Mouse (Mus musculus): ENCODE measurements at regions not wholly inside any gene's neighbourhood (a gene's known extent, or its start where the extent isn't known, plus 50 kb on each side); places are given as distances from the start of the nearest gene placed in this dataset.

DNA sequence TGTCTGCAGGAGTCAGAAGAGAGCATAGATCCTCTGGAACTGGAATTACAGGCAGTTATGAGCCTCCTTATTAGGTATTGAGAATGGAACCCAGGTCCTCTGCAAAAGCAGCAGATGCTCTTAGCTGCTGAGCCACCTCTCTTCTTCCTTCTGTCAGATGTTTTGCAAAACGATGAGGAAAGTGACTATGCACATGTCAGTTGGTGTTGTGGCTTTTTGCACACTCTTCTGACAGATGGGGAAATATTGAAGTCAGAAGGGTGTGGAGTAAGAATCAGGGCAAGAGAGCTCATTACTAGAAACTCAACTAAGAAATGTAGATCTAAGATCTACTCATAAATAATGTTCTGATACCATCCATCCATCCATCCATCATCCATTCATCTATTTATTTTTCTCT is 102.4 kb downstream of the Cdca7 start:
- no peak overlapping the region for H3K27ac ChIP-seq (replicated peaks)
- WGBS = 73% methylated on average over 1 of the region's 1 CpGs
- H3K4me3 ChIP-seq = no peak overlapping the region
- ATAC-seq (ENCODE audit: low FRiP score, low read depth) = no peak
- no peaks in the 10 kb centered on the region for H3K27me3 ChIP-seq
- no peaks in the 10 kb centered on the region for H3K4me1 ChIP-seq (replicated peaks)
- H3K36me3 ChIP-seq = no peaks in the 10 kb centered on the region
- no peak overlapping the region for H3K4me2 ChIP-seq
- H3K9ac ChIP-seq = no peak overlapping the region
- no peaks in the 10 kb centered on the region for H3K9me3 ChIP-seq

DNA sequence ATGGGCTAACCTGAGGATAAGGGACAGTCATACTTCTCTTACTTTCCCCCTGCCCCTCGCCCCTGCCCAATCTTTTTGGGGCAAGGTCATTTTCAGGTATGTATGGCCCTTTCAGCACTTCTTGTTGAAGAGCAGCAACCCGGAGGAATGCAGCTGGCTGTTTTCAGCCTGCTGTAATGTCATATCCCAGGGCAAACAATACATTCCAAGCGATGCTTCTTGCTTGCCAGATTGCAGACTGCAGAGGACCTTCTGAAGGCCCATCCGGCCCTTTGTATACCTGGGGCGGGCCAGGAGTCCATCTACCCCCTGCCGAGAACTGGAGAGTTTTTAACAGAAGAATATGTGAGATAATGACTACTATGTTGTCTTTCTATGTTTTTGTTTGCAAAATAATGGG is 105.2 kb downstream of the Cdca7 start:
- Histone ChIP-seq H3K27me3 (no peaks in the 10 kb centered on the region), H3K4me2 (no peak overlapping the region), H3K36me3 (no peaks in the 10 kb centered on the region), H3K27ac (replicated peaks) (no peak overlapping the region), H3K4me1 (replicated peaks) (no peaks in the 10 kb centered on the region), H3K9me3 (no peaks in the 10 kb centered on the region), H3K4me3 (no peak overlapping the region), H3K9ac (no peak overlapping the region)
- no peak for ATAC-seq (ENCODE audit: low FRiP score, low read depth)
- WGBS = 87% methylated on average over 6 of the region's 6 CpGs

- Histone ChIP-seq H3K4me1 (replicated peaks) (no peaks in the 10 kb centered on the region; the same call in 1 of the 2 replicates), H3K27me3 (peaks cover 11% of the 10 kb centered on the region; the same call in 1 of the 2 replicates), H3K27ac (replicated peaks) (no peak overlapping the region), H3K4me3 (no peak overlapping the region), H3K4me2 (no peak overlapping the region), H3K9ac (no peak overlapping the region), H3K9me3 (no peaks in the 10 kb centered on the region), H3K36me3 (no peaks in the 10 kb centered on the region)
- 85% methylated on average over 7 of the region's 7 CpGs for WGBS
- no peak for ATAC-seq (ENCODE audit: low FRiP score, low read depth)
These were observed 112.9 kb downstream of the Cdca7 start for GRCm38 (mm10) chr2:72588814-72589213.

DNA sequence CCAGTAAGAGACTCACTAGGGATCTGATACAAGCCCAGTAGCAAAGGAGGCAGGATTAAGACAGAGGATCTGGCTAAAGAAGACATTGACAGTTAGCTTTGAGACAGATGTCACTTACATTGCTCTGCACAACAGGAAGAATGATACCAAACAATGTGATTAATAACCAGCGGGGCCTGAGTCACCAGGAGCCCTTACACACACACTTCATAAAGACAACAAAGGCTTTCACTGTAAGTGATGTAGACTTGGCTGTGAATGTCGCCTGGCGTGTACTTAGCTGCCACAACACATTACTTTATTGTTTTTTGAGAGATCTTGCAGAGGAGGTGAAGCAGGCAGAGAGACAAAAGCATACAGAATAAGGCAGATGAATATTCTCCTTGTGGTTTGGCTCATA is 116.1 kb downstream of the Cdca7 start:
- Histone ChIP-seq H3K9me3 (no peaks in the 10 kb centered on the region), H3K9ac (no peak overlapping the region), H3K4me2 (no peak overlapping the region), H3K27ac (replicated peaks) (no peak overlapping the region), H3K4me3 (no peak overlapping the region), H3K4me1 (replicated peaks) (peaks cover 3% of the 10 kb centered on the region; the same call in 1 of the 2 replicates), H3K27me3 (peaks cover 6% of the 10 kb centered on the region; the same call in 1 of the 2 replicates), H3K36me3 (no peaks in the 10 kb centered on the region)
- 36% methylated on average over 3 of the region's 3 CpGs for WGBS
- no peak for ATAC-seq (ENCODE audit: low FRiP score, low read depth)

DNA sequence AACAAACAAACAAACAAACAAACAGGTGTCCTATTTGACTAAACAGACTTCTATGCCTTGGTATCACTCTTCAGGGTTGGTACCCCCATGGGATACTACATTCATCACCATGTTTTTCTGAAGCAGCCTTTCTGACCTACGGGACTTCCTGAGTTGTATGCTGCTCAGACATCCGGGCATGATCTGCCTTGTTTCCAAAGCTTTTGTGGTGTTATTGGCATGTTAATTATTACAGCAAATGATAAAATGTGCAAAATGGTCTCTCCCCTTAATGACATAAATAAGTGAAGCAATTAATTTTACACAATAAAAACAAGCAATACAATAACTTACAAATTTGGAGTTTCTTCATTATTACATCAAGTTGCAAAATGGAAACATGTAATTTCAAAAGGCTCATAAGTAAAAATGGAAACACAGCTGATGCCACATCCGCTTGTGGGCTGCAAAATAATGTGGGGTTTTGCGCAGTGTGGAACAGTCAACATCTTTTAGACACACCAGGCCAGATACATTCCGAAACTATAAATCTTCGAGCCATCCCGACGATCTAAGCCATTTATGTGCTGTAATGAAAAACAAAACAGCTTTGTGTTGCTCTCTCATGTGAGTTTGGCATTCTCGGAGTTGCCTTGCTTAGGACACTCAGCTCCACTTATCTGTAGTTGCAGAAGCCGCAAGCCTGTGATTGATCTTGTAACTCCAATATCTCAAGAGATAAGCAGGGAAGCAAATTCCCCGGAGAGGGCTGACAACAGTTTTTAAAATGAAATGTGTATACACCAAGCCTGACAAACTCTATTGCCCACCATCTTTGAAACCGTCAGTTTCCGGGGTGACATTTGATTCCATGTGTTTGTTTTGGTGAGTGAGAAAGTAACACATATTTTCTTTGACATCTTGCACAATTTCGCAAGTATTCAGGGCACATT is 121.3 kb downstream of the Cdca7 start:
- WGBS = 45% methylated on average over 14 of the region's 14 CpGs
- Histone ChIP-seq H3K9me3 (no peaks in the 10 kb centered on the region), H3K9ac (no peak overlapping the region), H3K27me3 (0 out of 2 replicates have a peak, but pooled peaks cover 3% of the 10 kb centered on the region), H3K4me3 (no peak overlapping the region), H3K36me3 (no peaks in the 10 kb centered on the region), H3K4me2 (no peak overlapping the region), H3K4me1 (replicated peaks) (peaks cover 14% of the 10 kb centered on the region), H3K27ac (replicated peaks) (no peak overlapping the region)
- no peak for ATAC-seq (ENCODE audit: low FRiP score, low read depth)

DNA sequence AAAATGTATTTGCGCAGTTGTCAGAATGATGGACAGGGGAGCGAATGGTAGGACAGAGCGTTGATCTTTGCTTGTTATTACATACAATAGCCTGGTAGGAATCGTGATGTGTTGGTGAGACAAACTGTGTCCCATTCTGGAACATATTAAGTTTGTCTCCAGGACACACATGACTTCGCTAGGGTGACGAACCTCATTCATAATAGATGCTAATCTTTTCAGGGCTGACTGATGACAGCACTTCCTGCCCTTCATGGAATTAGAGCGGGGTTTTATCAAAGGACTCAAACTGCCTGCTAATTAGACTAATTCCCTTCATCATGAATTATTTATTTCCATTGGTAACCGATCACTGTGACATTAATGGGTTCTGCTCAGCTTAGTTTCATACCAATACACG is 122.0 kb downstream of the Cdca7 start:
- Histone ChIP-seq H3K4me1 (replicated peaks) (peaks cover 14% of the 10 kb centered on the region), H3K4me2 (no peak overlapping the region), H3K4me3 (no peak overlapping the region), H3K36me3 (no peaks in the 10 kb centered on the region), H3K9me3 (no peaks in the 10 kb centered on the region), H3K27ac (replicated peaks) (no peak overlapping the region), H3K27me3 (0 out of 2 replicates have a peak, but pooled peaks cover 3% of the 10 kb centered on the region), H3K9ac (no peak overlapping the region)
- WGBS = 20% methylated on average over 9 of the region's 9 CpGs
- ATAC-seq (ENCODE audit: low FRiP score, low read depth) = no peak

DNA sequence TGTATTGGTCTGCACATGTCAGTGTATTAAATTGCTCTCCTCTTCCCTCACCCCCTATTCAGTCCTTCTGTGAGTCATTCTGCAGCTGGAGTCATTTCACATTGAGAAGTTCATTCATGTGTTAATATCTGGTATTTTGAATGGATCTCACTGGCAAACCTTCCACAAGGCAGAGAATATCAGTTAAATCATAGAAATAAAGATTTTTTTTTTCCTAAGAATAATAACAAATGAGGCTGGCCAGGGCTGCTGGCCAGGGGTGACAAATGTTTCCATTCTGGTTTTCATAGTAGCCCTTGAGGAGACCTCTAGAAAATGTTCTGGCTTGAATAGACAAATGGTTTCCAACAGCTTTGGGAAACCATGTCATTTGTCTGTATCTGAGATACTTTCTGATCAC is 124.8 kb downstream of the Cdca7 start:
- no peak overlapping the region for H3K4me2 ChIP-seq
- H3K9me3 ChIP-seq = no peaks in the 10 kb centered on the region
- H3K4me3 ChIP-seq = no peak overlapping the region
- ATAC-seq (ENCODE audit: low FRiP score, low read depth) = no peak
- 0 out of 2 replicates have a peak, but pooled peaks cover 5% of the 10 kb centered on the region for H3K27me3 ChIP-seq
- no peak overlapping the region for H3K27ac ChIP-seq (replicated peaks)
- H3K36me3 ChIP-seq = no peaks in the 10 kb centered on the region
- no peak overlapping the region for H3K9ac ChIP-seq
- peaks cover 14% of the 10 kb centered on the region for H3K4me1 ChIP-seq (replicated peaks)

GRCm38 (mm10) chr2:72602152-72602551 is 126.2 kb downstream of the Cdca7 start:
- Histone ChIP-seq H3K27me3 (0 out of 2 replicates have a peak, but pooled peaks cover 5% of the 10 kb centered on the region), H3K36me3 (no peaks in the 10 kb centered on the region), H3K4me3 (no peak overlapping the region), H3K27ac (replicated peaks) (no peak overlapping the region), H3K4me2 (no peak overlapping the region), H3K9me3 (no peaks in the 10 kb centered on the region), H3K9ac (no peak overlapping the region), H3K4me1 (replicated peaks) (peaks cover 11% of the 10 kb centered on the region)
- no peak for ATAC-seq (ENCODE audit: low FRiP score, low read depth)
- WGBS = 73% methylated on average over 1 of the region's 1 CpGs

DNA sequence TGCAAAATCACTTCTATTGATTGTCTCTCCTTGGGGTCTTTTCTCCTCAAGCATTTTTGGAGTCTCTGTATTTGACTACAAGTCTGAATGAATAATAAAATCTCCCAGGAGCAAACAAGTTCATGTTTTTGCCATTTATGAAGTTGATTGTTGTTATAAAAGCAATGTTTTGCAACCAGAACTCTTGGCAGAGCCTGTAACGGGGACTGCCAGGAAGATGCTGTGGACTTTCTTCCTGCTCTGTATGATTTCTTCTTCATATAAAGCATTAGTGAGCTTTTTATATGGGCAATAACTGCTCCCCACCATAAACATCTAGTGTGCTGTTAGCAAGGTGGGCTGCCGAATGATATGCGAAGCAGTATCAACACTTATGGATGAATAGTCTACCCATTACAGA is 136.3 kb downstream of the Cdca7 start:
- no peak for ATAC-seq (ENCODE audit: low FRiP score, low read depth)
- H3K9ac ChIP-seq = no peak overlapping the region

DNA sequence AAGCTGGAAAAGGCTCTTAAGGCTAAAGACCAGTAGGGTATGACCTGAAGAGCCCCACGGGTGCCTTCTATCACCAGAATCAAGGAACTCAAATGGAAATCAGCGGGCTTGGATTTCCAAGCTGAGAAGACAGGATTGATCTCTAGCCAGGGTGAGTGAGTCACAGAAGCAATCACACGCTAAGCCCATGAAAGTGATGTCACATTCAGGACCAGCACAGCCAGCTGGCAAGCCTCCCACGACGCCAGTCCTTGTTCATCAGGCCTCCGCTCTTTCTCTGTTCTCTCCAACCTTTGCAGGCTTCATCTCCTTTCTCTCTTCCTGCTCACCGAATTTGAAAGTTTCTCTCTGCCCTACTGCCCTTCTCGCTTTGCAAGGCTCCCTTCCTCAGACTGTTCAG is 138.3 kb downstream of the Cdca7 start:
- no peaks in the 10 kb centered on the region for H3K9me3 ChIP-seq
- H3K27me3 ChIP-seq = no peaks in the 10 kb centered on the region
- no peak for ATAC-seq (ENCODE audit: low FRiP score, low read depth)
- H3K4me3 ChIP-seq = no peak overlapping the region
- no peaks in the 10 kb centered on the region for H3K36me3 ChIP-seq
- 60% methylated on average over 8 of the region's 8 CpGs for WGBS
- H3K4me1 ChIP-seq (replicated peaks) = peaks cover 4% of the 10 kb centered on the region
- H3K4me2 ChIP-seq = no peak overlapping the region
- H3K9ac ChIP-seq = no peak overlapping the region
- H3K27ac ChIP-seq (replicated peaks) = no peak overlapping the region

More for the DNA sequence above, 136.3 kb downstream of the Cdca7 start:
- Histone ChIP-seq H3K27ac (replicated peaks) (no peak overlapping the region), H3K36me3 (no peaks in the 10 kb centered on the region), H3K27me3 (no peaks in the 10 kb centered on the region), H3K4me3 (no peak overlapping the region), H3K9me3 (no peaks in the 10 kb centered on the region), H3K4me2 (no peak overlapping the region), H3K4me1 (replicated peaks) (no peaks in the 10 kb centered on the region)
- WGBS = 92% methylated on average over 3 of the region's 3 CpGs

GRCm38 (mm10) chr2:72615869-72616268 is 139.9 kb downstream of the Cdca7 start:
- peaks cover 14% of the 10 kb centered on the region for H3K4me1 ChIP-seq (replicated peaks)
- no peak overlapping the region for H3K27ac ChIP-seq (replicated peaks)
- H3K36me3 ChIP-seq = no peaks in the 10 kb centered on the region
- WGBS = 94% methylated on average over 2 of the region's 2 CpGs
- H3K4me3 ChIP-seq = no peak overlapping the region
- no peak overlapping the region for H3K4me2 ChIP-seq
- no peak overlapping the region for H3K9ac ChIP-seq
- no peaks in the 10 kb centered on the region for H3K27me3 ChIP-seq
- ATAC-seq (ENCODE audit: low FRiP score, low read depth) = no peak
- no peaks in the 10 kb centered on the region for H3K9me3 ChIP-seq

GRCm38 (mm10) chr2:72616412-72616811 is 140.5 kb downstream of the Cdca7 start:
- no peak overlapping the region for H3K4me3 ChIP-seq

More at GRCm38 (mm10) chr2:72616412-72616811, 140.5 kb downstream of the Cdca7 start:
- Histone ChIP-seq H3K27ac (replicated peaks) (no peak overlapping the region), H3K4me2 (no peak overlapping the region), H3K27me3 (no peaks in the 10 kb centered on the region), H3K4me1 (replicated peaks) (peaks cover 14% of the 10 kb centered on the region), H3K9ac (no peak overlapping the region), H3K36me3 (no peaks in the 10 kb centered on the region), H3K9me3 (no peaks in the 10 kb centered on the region)
- ATAC-seq (ENCODE audit: low FRiP score, low read depth) = no peak
